Mouse (Mus musculus) myocyte (in vitro differentiated cells): ENCODE measurements at regions not wholly inside any gene's neighbourhood (a gene's known extent, or its start where the extent isn't known, plus 50 kb on each side); places are given as distances from the start of the nearest gene placed in this dataset.

ENCODE experiments used
- CEBPB ChIP-seq: IDR thresholded peaks from 2 replicates; pipeline ENCODE4 v1.6.1; 2011; ENCODE audit warnings: mild to moderate bottlenecking, moderate library complexity; ENCODE audit not compliant: poor library complexity, insufficient read depth, severe bottlenecking
- E2F4 ChIP-seq: IDR thresholded peaks from one replicate; pipeline ENCODE4 v1.6.1; 2011; ENCODE audit warnings: mild to moderate bottlenecking, control low read depth, moderate library complexity; ENCODE audit not compliant: insufficient read depth
- POLR2A ChIP-seq: IDR thresholded peaks from one replicate; pipeline ENCODE4 v1.6.1; 2011; ENCODE audit warnings: low read depth, mild to moderate bottlenecking, control low read depth, moderate library complexity; ENCODE audit not compliant: insufficient read length
- SRF ChIP-seq: IDR thresholded peaks from one replicate; pipeline ENCODE4 v1.6.1; 2011; ENCODE audit warnings: low read depth; ENCODE audit not compliant: control insufficient read depth, insufficient read length
- TCF12 ChIP-seq: IDR thresholded peaks from one replicate; pipeline ENCODE4 v1.6.1; 2011; ENCODE audit warnings: mild to moderate bottlenecking, control low read depth; ENCODE audit not compliant: poor library complexity, insufficient read depth, severe bottlenecking

- no peak for TF ChIP-seq POLR2A
- no peak for TF ChIP-seq CEBPB
- no peak for TF ChIP-seq E2F4
- TF ChIP-seq TCF12, result no peak
- no peak for TF ChIP-seq SRF
Measured at GRCm38 (mm10) chr2:170263594-170263993, 115.7 kb upstream of the Zfp217 start.
